Mouse (Mus musculus) megakaryocyte-erythroid progenitor cell, adult 5 weeks (primary cell): ENCODE measurements around the gene Akr1c20. TPM values are rescaled to one million over a fixed set of nuclear protein-coding genes. Genes with fewer than 3 reads are reported as not detected.

ENCODE experiments used
- polyA plus RNA-seq: library from polyadenylated mRNA; stranded (reverse); fragments of >175 nt; gene quantifications from 2 replicates; pipeline ENCODE4 v1.2.3, GENCODE M21; 2012

Gene Akr1c20
- polyA plus RNA-seq = not detected in 2 replicates

GRCm38 (mm10) chr13:4523201-4523838 lies at the start of gene Akr1c20:
Akr1c20 (minus strand) TSS chr13:4523345.

Other genes starting within 250 kb of the Akr1c20 start
- 0.07 TPM in 1 of 2 replicates, not detected in the other for gene Akr1c12, start 243.9 kb downstream of the Akr1c20 start, polyA plus RNA-seq
- not detected in 2 replicates for gene Akr1c6, start 89.0 kb downstream of the Akr1c20 start, polyA plus RNA-seq
- not detected in 2 replicates for gene Akr1c21, start 50.7 kb upstream of the Akr1c20 start, polyA plus RNA-seq
- gene Akr1e1, start 85.8 kb upstream of the Akr1c20 start, polyA plus RNA-seq = 2.8 and 3.0 TPM in 2 replicates